In genomic region chr4:135197857-135198256, GRCm38 (mm10) we compare ENCODE assay signal across 13 mouse cellular contexts.
"Had no signal": no experiment of that assay in that cellular context is flagged by ENCODE, and none has a peak within 500 bp of the region (broad histone marks: within the 10 kb centered on the region; RNA-seq: fewer than 3 reads in every experiment).

No protein-coding gene starts in this region.

- ATAC-seq: lung, postnatal 0 days had no signal

- H3K36me3 ChIP-seq: kidney, embryonic 15.5 days; limb, embryonic 10.5 days; liver, embryonic 15.5 days had no signal

- H3K4me2 ChIP-seq: kidney, embryonic 15.5 days; liver, embryonic 11.5 days; liver, embryonic 15.5 days had no signal

- H3K4me1 ChIP-seq: kidney, embryonic 15.5 days had no signal

- DNase-seq: kidney, adult 18-20 months; kidney, postnatal 14 days; lung, adult 2 months; lung, postnatal 36 days; midbrain, embryonic 14.5 days; right cerebral cortex, postnatal 14 days had no signal

- H3K27ac ChIP-seq: kidney, embryonic 15.5 days; left cerebral cortex, adult 2 months; limb, embryonic 10.5 days; liver, embryonic 15.5 days; stomach, postnatal 0 days had no signal

- H3K4me3 ChIP-seq: kidney, embryonic 15.5 days; left cerebral cortex, adult 2 months; limb, embryonic 10.5 days; liver, embryonic 15.5 days had no signal

- H3K9ac ChIP-seq: kidney, embryonic 15.5 days; liver, embryonic 15.5 days had no signal

- H3K9me3 ChIP-seq: kidney, embryonic 15.5 days; limb, embryonic 10.5 days; liver, embryonic 15.5 days had no signal
